Mouse (Mus musculus): ENCODE measurements around the gene Med12l.

The Med12l gene

GRCm38 (mm10) chr3:59257740-59258664, 252.4 kb downstream of the Med12l start:
- DNase-seq, result no peak

GRCm38 (mm10) chr3:59260745-59261144, 255.1 kb downstream of the Med12l start:
- DNase-seq, result no peak

GRCm38 (mm10) chr3:59261709-59262472, 256.3 kb downstream of the Med12l start:
- DNase-seq, result no peak

- DNase-seq, result no peak
Observed at GRCm38 (mm10) chr3:59262704-59263103, 257.1 kb downstream of the Med12l start, which contains the start of gene P2ry12. Gene P2ry12 (minus strand): TSS chr3:59262871.

- no peak for DNase-seq
Observed at GRCm38 (mm10) chr3:59263417-59263816, 257.8 kb downstream of the Med12l start.

GRCm38 (mm10) chr3:59263988-59264387, 258.4 kb downstream of the Med12l start:
- no peak for DNase-seq

- no peak for DNase-seq
Observed at GRCm38 (mm10) chr3:59270811-59271210, 265.2 kb downstream of the Med12l start.

- no peak for DNase-seq
Observed at GRCm38 (mm10) chr3:59277502-59278253, 272.1 kb downstream of the Med12l start.

- no peak for DNase-seq
Observed at GRCm38 (mm10) chr3:59278254-59278533, 272.6 kb downstream of the Med12l start.

- no peak for DNase-seq
Observed at GRCm38 (mm10) chr3:59278620-59279019, 273.0 kb downstream of the Med12l start.

- no peak for DNase-seq
Observed at GRCm38 (mm10) chr3:59290551-59290950, 284.9 kb downstream of the Med12l start.

- no peak for DNase-seq
Observed at GRCm38 (mm10) chr3:59293437-59294199, 288.0 kb downstream of the Med12l start.

GRCm38 (mm10) chr3:59295699-59296562, 290.3 kb downstream of the Med12l start:
- DNase-seq, result no peak

GRCm38 (mm10) chr3:59296563-59297130, 291.0 kb downstream of the Med12l start:
- DNase-seq, result no peak

GRCm38 (mm10) chr3:59297653-59298052, 292.0 kb downstream of the Med12l start:
- DNase-seq, result no peak

GRCm38 (mm10) chr3:59304944-59305343, 299.3 kb downstream of the Med12l start:
- no peak for DNase-seq

GRCm38 (mm10) chr3:59305518-59305917, 299.9 kb downstream of the Med12l start:
- DNase-seq, result no peak

- no peak for DNase-seq
Observed at GRCm38 (mm10) chr3:59312610-59313009, 307.0 kb downstream of the Med12l start.

GRCm38 (mm10) chr3:59316077-59316476, 310.5 kb downstream of the Med12l start:
- DNase-seq, result no peak

GRCm38 (mm10) chr3:59321278-59321876, 315.8 kb downstream of the Med12l start:
- DNase-seq, result peak; percentile 77

- no peak for DNase-seq
Observed at GRCm38 (mm10) chr3:59328526-59328925, 322.9 kb downstream of the Med12l start.
